Mouse (Mus musculus) G1E (cell line): ENCODE data around the gene Rmdn2. TPM values are rescaled to one million over a fixed set of nuclear protein-coding genes. Genes with fewer than 3 reads are reported as not detected.

ENCODE experiments used
- ATAC-seq: 2 replicates; pipeline ENCODE4 v1.8.0; 2016; ENCODE audit warnings: mild to moderate bottlenecking; ENCODE audit not compliant: insufficient number of reproducible peaks, poor library complexity, low FRiP score, severe bottlenecking; ENCODE audit errors: extremely low read depth
- DNase-seq: peaks from one replicate; pipeline ENCODE4 v3.0.0; 2012; ENCODE audit warnings: low spot score
- H3K27me3 ChIP-seq: 2 replicates; pipeline ENCODE4 v1.6.1; 2012; ENCODE audit warnings: mild to moderate bottlenecking, low read length, inconsistent platforms; ENCODE audit not compliant: insufficient read depth
- H3K36me3 ChIP-seq: replicated peaks from 2 replicates; pipeline ENCODE3; 2012; ENCODE audit warnings: mild to moderate bottlenecking, inconsistent platforms
- H3K4me1 ChIP-seq: 2 replicates; pipeline ENCODE4 v1.6.1; 2012; ENCODE audit warnings: low read depth, low read length, inconsistent platforms, mixed read lengths; ENCODE audit not compliant: insufficient read depth
- H3K4me3 ChIP-seq: 2 replicates; pipeline ENCODE4 v1.5.1; 2012; ENCODE audit warnings: low read depth, mild to moderate bottlenecking, inconsistent platforms, low read length, moderate library complexity, mixed read lengths
- H3K9me3 ChIP-seq: replicated peaks from 2 replicates; pipeline ENCODE4 v1.6.1; 2012; ENCODE audit warnings: inconsistent platforms
- CTCF ChIP-seq: IDR thresholded peaks from 2 replicates; pipeline ENCODE4 v1.5.1; 2012; ENCODE audit warnings: low read depth, low read length, inconsistent platforms, mixed read lengths
- GATA1 ChIP-seq: IDR thresholded peaks from 2 replicates; pipeline ENCODE4 v1.6.1; 2012; ENCODE audit warnings: borderline replicate concordance, low read length, inconsistent platforms, mixed read lengths
- GATA2 ChIP-seq: IDR thresholded peaks from 2 replicates; pipeline ENCODE4 v1.6.1; 2012; ENCODE audit warnings: low read depth, low read length, inconsistent platforms, borderline replicate concordance
- POLR2AphosphoS5 ChIP-seq: IDR thresholded peaks from 2 replicates; pipeline ENCODE4 v1.6.1; 2012; ENCODE audit warnings: low read depth, low read length, inconsistent platforms; ENCODE audit not compliant: insufficient replicate concordance
- TAL1 ChIP-seq: conservative IDR thresholded peaks from 2 replicates; pipeline ENCODE4 v1.6.1; 2012; ENCODE audit warnings: low read depth, low read length, inconsistent platforms, mixed read lengths
- polyA plus RNA-seq: library from polyadenylated mRNA; stranded (reverse); fragments of >175 nt; gene quantifications from 2 replicates; pipeline ENCODE4 v1.2.3, GENCODE M21; 2012
- total RNA-seq, 2 experiments: library from RNA; stranded (forward) in 1 of 2; stranded (reverse) in 1 of 2; fragments of 200-1000 nt in 1 of 2; fragments of >200 nt in 1 of 2; fragmentation: Nextera tagmentation in 1 of 2; gene quantifications; 2 replicates each; pipeline ENCODE4 v1.2.3; 2014 to 2017

Rmdn2 gene
- total and polyA plus RNA-seq, 3 experiments: 1.1 to 4.7 (median 4.0) TPM

DNA sequence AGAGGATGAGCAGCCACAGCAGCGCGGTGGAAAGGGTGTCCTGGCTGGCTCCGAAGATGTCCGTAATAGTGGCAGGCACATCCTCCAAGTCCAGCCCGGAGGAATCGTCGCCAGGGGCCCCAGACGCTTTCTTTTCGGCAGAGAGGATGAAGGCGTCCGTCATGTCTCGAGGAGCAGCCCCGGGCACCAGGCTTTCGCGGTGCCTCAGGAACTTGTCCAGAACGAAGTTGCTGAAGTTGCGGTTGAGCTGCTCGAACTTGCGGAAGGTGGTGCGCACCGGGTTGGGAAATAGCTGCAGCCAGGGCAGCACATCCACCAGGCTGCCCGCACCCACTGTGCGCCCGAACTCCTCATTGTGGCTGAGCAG, 101.6 kb downstream of the Rmdn2 start:
- peaks cover 4% of the 10 kb centered on the region for H3K9me3 ChIP-seq
- no peak overlapping the region for H3K4me3 ChIP-seq
- ATAC-seq (no peak), DNase-seq (no peak)
- peaks cover 12% of the 10 kb centered on the region; the same call in 1 of the 2 replicates for H3K27me3 ChIP-seq
- TF ChIP-seq TAL1 (no peak), GATA1 (no peak), POLR2AphosphoS5 (no peak), GATA2 (no peak), CTCF (no peak)
- no peaks in the 10 kb centered on the region for H3K36me3 ChIP-seq
- 0 out of 2 replicates have a peak, but pooled peaks cover 6% of the 10 kb centered on the region for H3K4me1 ChIP-seq

DNA sequence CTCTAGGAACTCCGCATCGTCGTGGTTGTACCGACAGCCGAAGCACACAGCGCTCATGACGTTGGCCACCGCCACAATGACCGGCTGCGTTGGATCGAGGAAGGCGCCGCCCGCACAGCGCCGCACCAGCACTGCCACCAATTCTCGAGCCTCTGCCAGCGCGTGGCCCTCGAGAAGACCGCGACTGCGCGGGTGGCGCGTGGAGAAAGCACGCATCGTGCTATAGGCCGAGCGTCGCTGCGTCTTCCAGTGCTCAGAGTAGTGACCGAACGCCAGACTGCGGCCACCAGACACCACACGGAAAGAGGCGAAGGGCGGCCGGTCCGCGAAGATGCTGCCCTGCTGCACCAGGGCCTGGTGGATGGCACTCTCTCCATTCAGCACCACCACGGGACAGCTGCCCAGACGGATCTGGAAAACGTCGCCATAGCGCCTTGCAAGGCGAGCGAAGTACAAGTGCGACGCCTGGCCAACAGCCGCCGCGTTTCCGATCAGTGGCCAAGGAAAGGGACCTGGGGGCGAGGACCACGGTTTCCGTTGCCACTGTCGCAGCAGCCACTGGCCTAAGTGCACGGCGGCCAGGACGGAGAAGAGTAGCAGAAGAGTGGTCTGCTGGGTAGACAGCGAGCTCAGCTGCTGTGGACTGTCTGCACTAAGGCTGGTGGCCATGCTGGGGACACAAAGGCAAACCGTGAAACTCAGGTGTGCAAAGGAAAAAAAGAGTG, 102.1 kb downstream of the Rmdn2 start:
- no peak for ATAC-seq
- Histone ChIP-seq H3K27me3 (peaks cover 12% of the 10 kb centered on the region; the same call in 1 of the 2 replicates), H3K9me3 (peaks cover 4% of the 10 kb centered on the region), H3K4me3 (no peak overlapping the region), H3K4me1 (0 out of 2 replicates have a peak, but pooled peaks cover 6% of the 10 kb centered on the region), H3K36me3 (no peaks in the 10 kb centered on the region)
- no peak for DNase-seq
- TF ChIP-seq CTCF: no peak
- no peak for TF ChIP-seq TAL1
- no peak for TF ChIP-seq GATA1
- TF ChIP-seq POLR2AphosphoS5: no peak
- no peak for TF ChIP-seq GATA2

DNA sequence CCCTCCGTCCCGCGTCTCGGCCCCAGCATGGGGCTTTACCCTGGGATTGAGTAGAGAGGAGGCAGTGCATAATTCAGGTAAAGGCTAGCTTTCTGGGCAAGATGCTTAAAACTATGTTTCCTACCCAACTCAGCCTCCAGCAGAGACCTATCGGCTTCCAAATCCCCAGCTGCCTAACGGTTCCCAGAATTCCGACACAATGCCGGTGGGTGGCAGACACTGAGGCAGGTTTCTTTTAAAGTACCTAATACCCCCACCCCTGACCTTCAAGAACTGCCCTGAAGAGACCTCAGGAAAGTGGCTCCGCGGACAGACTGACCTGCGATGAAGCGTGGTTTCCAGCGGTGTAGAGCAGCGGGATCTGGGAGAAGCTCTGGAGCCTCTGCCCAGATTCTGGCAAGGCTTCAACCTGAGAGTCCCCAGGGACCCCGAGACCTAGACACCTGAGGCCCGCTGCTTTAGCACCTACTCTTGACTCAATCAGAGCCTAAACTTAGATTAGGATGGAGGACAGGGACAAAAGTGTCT, 102.8 kb downstream of the Rmdn2 start:
- ATAC-seq (no peak), DNase-seq (no peak)
- no peak overlapping the region for H3K4me3 ChIP-seq
- H3K36me3 ChIP-seq: no peaks in the 10 kb centered on the region
- 0 out of 2 replicates have a peak, but pooled peaks cover 6% of the 10 kb centered on the region for H3K4me1 ChIP-seq
- peaks cover 4% of the 10 kb centered on the region for H3K9me3 ChIP-seq
- no peak for TF ChIP-seq POLR2AphosphoS5
- TF ChIP-seq GATA2: no peak
- no peak for TF ChIP-seq CTCF
- no peak for TF ChIP-seq GATA1
- H3K27me3 ChIP-seq: peaks cover 12% of the 10 kb centered on the region; the same call in 1 of the 2 replicates

DNA sequence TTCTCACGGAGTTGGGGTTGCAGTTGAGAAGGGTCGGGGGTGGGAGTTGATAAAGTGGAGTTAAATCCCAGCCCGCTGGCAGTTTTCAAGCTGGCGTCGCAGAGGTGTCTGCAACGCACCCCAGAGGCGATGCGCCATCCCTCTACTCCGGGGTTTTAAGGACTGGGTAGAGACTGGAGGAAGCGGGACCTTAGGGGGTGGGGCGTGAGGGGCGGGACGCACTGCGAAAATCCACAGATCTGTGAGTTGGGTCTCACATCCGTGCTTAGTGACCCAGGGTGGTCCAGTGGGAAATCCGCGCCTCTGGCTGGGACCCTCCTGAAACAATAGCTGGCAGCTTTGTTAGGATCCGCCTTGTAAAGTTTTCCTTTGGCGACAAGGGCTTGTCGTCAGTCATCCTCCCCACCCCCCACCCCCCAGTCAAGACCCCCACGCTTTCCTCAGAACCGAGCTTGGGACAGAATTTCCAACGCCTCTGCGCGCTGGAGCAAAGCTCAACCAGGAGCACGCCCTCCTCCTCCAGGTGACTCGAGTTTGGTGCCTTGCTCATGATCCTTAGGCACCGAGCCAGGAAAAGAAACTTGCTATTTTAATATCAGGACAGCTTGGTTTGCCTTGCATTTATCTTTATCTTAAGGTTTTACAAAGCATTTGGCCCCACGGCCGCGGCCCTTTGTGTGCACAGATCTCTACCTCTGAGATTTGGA, 103.4 kb downstream of the Rmdn2 start, which contains the start of gene Cyp1b1:
Gene Cyp1b1, minus strand, starts transcription at position 131 of the 707 bp plus-strand sequence.
- ATAC-seq: no peak
- TF ChIP-seq GATA1: no peak
- no peak for TF ChIP-seq CTCF
- TF ChIP-seq POLR2AphosphoS5: no peak
- no peak within 1 kb of the TSS for H3K4me3 ChIP-seq
- peaks cover 4% of the 10 kb centered on the region for H3K9me3 ChIP-seq
- H3K27me3 ChIP-seq: peaks cover 12% of the 10 kb centered on the region; the same call in 1 of the 2 replicates
- no peak for DNase-seq
- no peaks in the 10 kb centered on the region for H3K36me3 ChIP-seq
- 0 out of 2 replicates have a peak, but pooled peaks cover 6% of the 10 kb centered on the region for H3K4me1 ChIP-seq

DNA sequence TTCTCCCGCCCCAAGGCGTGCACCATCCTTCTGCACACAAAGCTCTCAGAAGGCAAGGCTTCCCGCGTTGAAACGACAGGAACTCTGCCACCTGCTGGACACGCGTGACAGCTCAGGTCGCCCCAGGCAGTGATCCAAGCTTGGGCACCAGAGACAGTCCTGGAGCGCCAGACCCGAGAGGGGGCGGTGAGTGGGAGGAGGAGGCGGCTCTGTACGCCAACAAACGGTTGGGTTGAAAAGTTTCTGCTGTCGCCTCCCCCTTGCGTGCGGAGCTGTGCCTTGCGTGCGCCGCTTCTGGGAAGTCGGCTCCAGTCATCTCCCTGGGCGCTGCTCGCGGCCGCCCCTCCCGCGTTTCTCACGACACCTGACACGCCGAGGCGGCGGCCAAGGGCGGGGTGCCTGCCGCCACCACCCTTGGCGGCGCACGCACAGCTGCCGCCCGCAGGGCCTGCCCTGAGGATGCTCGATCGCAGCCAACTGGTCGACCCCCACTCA, 104.0 kb downstream of the Rmdn2 start:
- DNase-seq (peak; percentile 19), ATAC-seq (peak; percentile 45; the same call in 1 of the 2 replicates)
- Histone ChIP-seq H3K27me3 (peaks cover 12% of the 10 kb centered on the region; the same call in 1 of the 2 replicates), H3K9me3 (peaks cover 4% of the 10 kb centered on the region), H3K36me3 (no peaks in the 10 kb centered on the region), H3K4me3 (no peak overlapping the region), H3K4me1 (0 out of 2 replicates have a peak, but pooled peaks cover 6% of the 10 kb centered on the region)
- TF ChIP-seq CTCF (0 out of 2 replicates have a peak, but pooled peaks have one; percentile 17), GATA2 (no peak)

DNA sequence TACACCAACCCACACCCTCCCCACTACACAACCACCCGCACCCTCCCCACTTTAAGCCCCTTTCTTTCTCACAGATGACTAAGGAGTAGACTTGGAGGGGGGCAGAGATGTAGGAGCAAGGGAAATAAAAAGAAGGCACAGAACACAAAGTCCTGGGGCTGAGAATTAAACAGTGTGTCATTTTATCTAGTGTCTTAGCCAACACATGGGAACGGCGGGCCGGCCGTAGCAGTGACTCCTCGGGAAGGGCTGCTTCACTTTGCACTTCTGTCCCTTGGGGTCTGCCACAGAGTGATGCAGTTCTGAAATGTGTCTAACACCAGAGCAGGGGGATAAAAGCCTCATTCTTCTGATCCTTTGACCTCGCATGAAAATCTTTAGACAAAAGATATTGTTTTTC, 109.0 kb downstream of the Rmdn2 start:
- Histone ChIP-seq H3K4me1 (0 out of 2 replicates have a peak, but pooled peaks cover 3% of the 10 kb centered on the region), H3K27me3 (peaks cover 10% of the 10 kb centered on the region), H3K36me3 (no peaks in the 10 kb centered on the region), H3K9me3 (no peaks in the 10 kb centered on the region), H3K4me3 (no peak overlapping the region)
- ATAC-seq: no peak
- no peak for DNase-seq
- TF ChIP-seq CTCF (no peak), TAL1 (no peak), POLR2AphosphoS5 (no peak), GATA1 (no peak), GATA2 (no peak)
